Mouse (Mus musculus) T-helper 1 cell (primary cell): ENCODE results near the gene Csdc2.

Experiments used
- in situ Hi-C: fragments of 300-600 bp; cut with MboI, MseI; formaldehyde crosslinking; loops from one replicate; pipeline ENCODE4 v1.15.1; 2025; ENCODE audit warnings: high pct_unique_total_duplicates

Csdc2 gene

GRCm38 (mm10) chr15:81989371-81990062 lies 53.0 kb downstream of the Csdc2 start:
- in situ Hi-C loops, result loop anchor here (5.0 kb wide), 1 partner anchor 37 kb away; no protein-coding TSS in a partner anchor

DNA sequence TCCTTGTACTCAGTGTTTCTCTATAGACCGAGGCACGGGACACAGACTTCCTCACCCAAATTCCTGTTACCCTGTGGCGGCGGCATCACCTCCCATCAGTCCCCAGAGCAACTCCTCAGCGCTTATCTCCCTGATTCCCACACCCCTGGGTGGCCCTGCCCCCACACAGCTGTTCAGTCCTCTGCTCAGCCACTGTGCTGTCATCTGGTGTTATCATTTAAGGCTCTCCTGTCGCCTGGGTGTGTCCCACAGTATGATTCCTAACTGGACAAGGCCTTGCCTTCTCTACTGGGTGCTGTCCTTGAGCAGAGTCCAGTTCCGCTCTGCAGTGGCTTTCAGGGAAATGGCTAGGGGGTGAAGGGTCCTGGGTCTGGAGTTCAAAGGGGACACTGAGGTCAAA lies 54.0 kb downstream of the Csdc2 start:
- in situ Hi-C loops, result loop anchor here (5.0 kb wide), 1 partner anchor 38 kb away; no protein-coding TSS in a partner anchor

DNA sequence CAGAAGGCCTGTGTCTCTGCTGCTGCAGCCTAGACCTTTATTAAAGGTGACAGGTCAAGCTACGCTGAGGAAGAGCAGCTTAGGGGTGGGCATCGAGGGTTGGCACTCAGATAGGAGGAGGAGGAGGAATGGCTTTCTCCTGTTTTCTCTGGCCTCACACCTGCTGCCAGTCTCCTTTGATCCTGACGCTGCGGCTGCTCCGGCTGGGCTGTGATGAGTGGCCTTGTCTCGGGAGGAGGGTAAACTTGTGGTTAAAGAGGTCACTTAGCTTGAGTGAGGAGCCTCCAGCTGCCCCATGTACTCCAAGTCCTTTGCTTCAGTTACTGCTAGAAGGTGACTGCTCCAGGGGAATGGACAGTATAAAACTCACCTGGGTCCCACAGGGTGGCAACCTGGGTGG lies 57.4 kb downstream of the Csdc2 start:
- in situ Hi-C loops, result loop anchor here (5.0 kb wide), 1 partner anchor 42 kb away; no protein-coding TSS in a partner anchor
